Mouse (Mus musculus): Measurements from ENCODE around the gene Jmjd8. TPM values are rescaled to one million over a fixed set of nuclear protein-coding genes. Genes with fewer than 3 reads are reported as not detected.
A peak's percentile ranks its signal among the peaks of the same experiment; 100 is the strongest.

Gene Jmjd8
- polyA plus RNA-seq, 1 experiment from 2014 or later, result 72.8 TPM

GRCm38 (mm10) chr17:25835301-25835700, 6.6 kb downstream of the Jmjd8 start:
- no peak for ATAC-seq
- Histone ChIP-seq H3K9ac (replicated peaks) (peak overlapping the region; percentile 91; the same call in 1 of the 2 replicates), H3K27ac (no peak overlapping the region), H3K4me3 (replicated peaks) (0 out of 2 replicates have a peak overlapping the region, but pooled peaks have one; percentile 88), H3K27me3 (no peaks in the 10 kb centered on the region), H3K9me3 (no peaks in the 10 kb centered on the region), H3K4me1 (replicated peaks) (peaks cover 72% of the 10 kb centered on the region), H3K36me3 (peaks cover 46% of the 10 kb centered on the region), H3K4me2 (replicated peaks) (peak overlapping the region; percentile 98; the same call in 1 of the 2 replicates)
- 98% methylated on average over 7 of the region's 7 CpGs for WGBS

- peak overlapping the region; percentile 98 for H3K4me2 ChIP-seq (replicated peaks)
- peaks cover 46% of the 10 kb centered on the region for H3K36me3 ChIP-seq
- 92% methylated on average over 16 of the region's 16 CpGs for WGBS
- H3K4me1 ChIP-seq (replicated peaks), result peaks cover 66% of the 10 kb centered on the region
- H3K4me3 ChIP-seq (replicated peaks), result peak overlapping the region; percentile 88; the same call in 1 of the 2 replicates
- no peak overlapping the region; the same call in 1 of the 2 replicates for H3K9ac ChIP-seq (replicated peaks)
- ATAC-seq, result no peak
- H3K27ac ChIP-seq, result peak overlapping the region; percentile 80; the same call in 1 of the 2 replicates
- H3K9me3 ChIP-seq, result no peaks in the 10 kb centered on the region
- H3K27me3 ChIP-seq, result no peaks in the 10 kb centered on the region
Measured at GRCm38 (mm10) chr17:25835816-25836215, 7.1 kb downstream of the Jmjd8 start.

- peaks cover 46% of the 10 kb centered on the region for H3K36me3 ChIP-seq
- peak overlapping the region; percentile 78 for H3K9ac ChIP-seq (replicated peaks)
- peaks cover 59% of the 10 kb centered on the region for H3K4me1 ChIP-seq (replicated peaks)
- peak overlapping the region; percentile 44 for H3K4me3 ChIP-seq (replicated peaks)
- ATAC-seq, result no peak
- peak overlapping the region; percentile 80 for H3K27ac ChIP-seq
- 21% methylated on average over 23 of the region's 23 CpGs for whole genome bisulfite sequencing
- no peaks in the 10 kb centered on the region for H3K9me3 ChIP-seq
- H3K27me3 ChIP-seq, result no peaks in the 10 kb centered on the region
- peak overlapping the region; percentile 98 for H3K4me2 ChIP-seq (replicated peaks)
Measured at GRCm38 (mm10) chr17:25836397-25837075, 7.9 kb downstream of the Jmjd8 start.

- no peaks in the 10 kb centered on the region for H3K27me3 ChIP-seq
- H3K9ac ChIP-seq (replicated peaks), result peak within 1 kb of the TSS; percentile 78
- under 1% methylated on average over 29 of the region's 29 CpGs for WGBS
- peak within 1 kb of the TSS; percentile 98 for H3K4me2 ChIP-seq (replicated peaks)
- peak within 1 kb of the TSS; percentile 44 for H3K4me3 ChIP-seq (replicated peaks)
- H3K9me3 ChIP-seq, result no peaks in the 10 kb centered on the region
- peak within 1 kb of the TSS; percentile 80 for H3K27ac ChIP-seq
- ATAC-seq, result peak; percentile 38
- H3K36me3 ChIP-seq, result peaks cover 50% of the 10 kb centered on the region
- peaks cover 54% of the 10 kb centered on the region for H3K4me1 ChIP-seq (replicated peaks)
Measured at GRCm38 (mm10) chr17:25837076-25837410, 8.4 kb downstream of the Jmjd8 start, which contains the start of gene Rhbdl1. Gene Rhbdl1 (minus strand): TSS chr17:25837295.

GRCm38 (mm10) chr17:25837533-25837932, 8.9 kb downstream of the Jmjd8 start:
- WGBS, result 16% methylated on average over 3 of the region's 3 CpGs
- no peak for ATAC-seq
- Histone ChIP-seq H3K4me1 (replicated peaks) (peaks cover 52% of the 10 kb centered on the region), H3K27me3 (no peaks in the 10 kb centered on the region), H3K9me3 (no peaks in the 10 kb centered on the region), H3K9ac (replicated peaks) (peak overlapping the region; percentile 78; the same call in 1 of the 2 replicates), H3K36me3 (peaks cover 55% of the 10 kb centered on the region), H3K4me3 (replicated peaks) (peak overlapping the region; percentile 44; the same call in 1 of the 2 replicates), H3K27ac (peak overlapping the region; percentile 80), H3K4me2 (replicated peaks) (peak overlapping the region; percentile 98)

GRCm38 (mm10) chr17:25838904-25839303, 10.2 kb downstream of the Jmjd8 start:
- H3K9me3 ChIP-seq, result no peaks in the 10 kb centered on the region
- H3K4me2 ChIP-seq (replicated peaks), result no peak overlapping the region
- peaks cover 57% of the 10 kb centered on the region for H3K4me1 ChIP-seq (replicated peaks)
- no peak overlapping the region for H3K4me3 ChIP-seq (replicated peaks)
- no peak overlapping the region for H3K9ac ChIP-seq (replicated peaks)
- WGBS, result 91% methylated on average over 4 of the region's 4 CpGs
- no peak overlapping the region for H3K27ac ChIP-seq
- no peak for ATAC-seq
- H3K27me3 ChIP-seq, result no peaks in the 10 kb centered on the region
- H3K36me3 ChIP-seq, result peaks cover 55% of the 10 kb centered on the region

- Histone ChIP-seq H3K9ac (replicated peaks) (no peak overlapping the region), H3K27me3 (no peaks in the 10 kb centered on the region), H3K36me3 (peaks cover 55% of the 10 kb centered on the region), H3K27ac (no peak overlapping the region), H3K9me3 (no peaks in the 10 kb centered on the region), H3K4me3 (replicated peaks) (no peak overlapping the region), H3K4me1 (replicated peaks) (peaks cover 53% of the 10 kb centered on the region), H3K4me2 (replicated peaks) (no peak overlapping the region)
- 87% methylated on average over 14 of the region's 14 CpGs for WGBS
- no peak for ATAC-seq
Measured at GRCm38 (mm10) chr17:25839455-25840235, 11.0 kb downstream of the Jmjd8 start.

GRCm38 (mm10) chr17:25840519-25840918, 11.9 kb downstream of the Jmjd8 start:
- 97% methylated on average over 6 of the region's 6 CpGs for WGBS
- H3K9me3 ChIP-seq, result no peaks in the 10 kb centered on the region
- H3K4me1 ChIP-seq (replicated peaks), result peaks cover 50% of the 10 kb centered on the region
- H3K36me3 ChIP-seq, result peaks cover 48% of the 10 kb centered on the region
- no peak for ATAC-seq
- H3K4me3 ChIP-seq (replicated peaks), result no peak overlapping the region
- H3K27ac ChIP-seq, result no peak overlapping the region
- H3K9ac ChIP-seq (replicated peaks), result no peak overlapping the region
- H3K4me2 ChIP-seq (replicated peaks), result no peak overlapping the region
- H3K27me3 ChIP-seq, result no peaks in the 10 kb centered on the region

- Histone ChIP-seq H3K9me3 (no peaks in the 10 kb centered on the region), H3K9ac (replicated peaks) (no peak within 1 kb of the TSS), H3K36me3 (peaks cover 54% of the 10 kb centered on the region), H3K4me3 (replicated peaks) (no peak within 1 kb of the TSS), H3K4me1 (replicated peaks) (peaks cover 42% of the 10 kb centered on the region), H3K4me2 (replicated peaks) (no peak within 1 kb of the TSS), H3K27me3 (no peaks in the 10 kb centered on the region), H3K27ac (no peak within 1 kb of the TSS)
- WGBS, result 95% methylated on average over 22 of the region's 22 CpGs
- ATAC-seq, result no peak
Measured at GRCm38 (mm10) chr17:25841117-25841880, 12.6 kb downstream of the Jmjd8 start, which contains the start of gene Gm20683. Gene Gm20683 (minus strand): TSS chr17:25841763.

- Histone ChIP-seq H3K4me2 (replicated peaks) (no peak overlapping the region), H3K36me3 (peaks cover 60% of the 10 kb centered on the region), H3K4me3 (replicated peaks) (no peak overlapping the region), H3K27me3 (no peaks in the 10 kb centered on the region), H3K27ac (no peak overlapping the region), H3K9me3 (no peaks in the 10 kb centered on the region), H3K4me1 (replicated peaks) (peaks cover 30% of the 10 kb centered on the region), H3K9ac (replicated peaks) (no peak overlapping the region)
- WGBS, result 73% methylated on average over 3 of the region's 3 CpGs
- no peak for ATAC-seq
Measured at GRCm38 (mm10) chr17:25842509-25842908, 13.8 kb downstream of the Jmjd8 start.

- peak overlapping the region; percentile 90 for H3K4me2 ChIP-seq (replicated peaks)
- H3K9ac ChIP-seq (replicated peaks), result peak overlapping the region; percentile 86
- no peak for ATAC-seq
- no peaks in the 10 kb centered on the region for H3K27me3 ChIP-seq
- peaks cover 24% of the 10 kb centered on the region for H3K4me1 ChIP-seq (replicated peaks)
- H3K4me3 ChIP-seq (replicated peaks), result peak overlapping the region; percentile 92
- no peaks in the 10 kb centered on the region for H3K9me3 ChIP-seq
- peaks cover 61% of the 10 kb centered on the region for H3K36me3 ChIP-seq
- H3K27ac ChIP-seq, result no peak overlapping the region
- 96% methylated on average over 4 of the region's 4 CpGs for WGBS
Measured at GRCm38 (mm10) chr17:25843122-25843521, 14.5 kb downstream of the Jmjd8 start.
